Mouse (Mus musculus) midbrain, embryonic 14.5 days (tissue): ENCODE measurements around the gene Orai2. TPM values are rescaled to one million over a fixed set of nuclear protein-coding genes. Genes with fewer than 3 reads are reported as not detected.
"Not testable (repeated sequence)": the region's sequence is repeated elsewhere in the genome, so short reads cannot be mapped to it uniquely, and the experiment has no call there.

ENCODE experiments used
- ATAC-seq: fragments of 200-750 bp; cut with Nextera tagmentation; 2 replicates; pipeline ENCODE4 v1.8.0; 2017; ENCODE audit warnings: moderate number of reproducible peaks, moderate library complexity; ENCODE audit not compliant: low FRiP score, low TSS enrichment
- DNase-seq: peaks from one replicate; pipeline ENCODE4 v3.0.0-alpha.2; 2015
- H3K27ac ChIP-seq: fragments of 300-500 bp; sonication (generic); replicated peaks from 2 replicates; pipeline ENCODE4 v1.5.1; 2014; ENCODE audit warnings: mild to moderate bottlenecking, low read depth, low read length, moderate library complexity
- H3K27me3 ChIP-seq: fragments of 300-500 bp; sonication (generic); 2 replicates; pipeline ENCODE4 v1.6.1; 2014; ENCODE audit warnings: low read length, control low read depth, mixed read lengths; ENCODE audit not compliant: control insufficient read depth, insufficient read depth
- H3K36me3 ChIP-seq: fragments of 300-500 bp; sonication (generic); 2 replicates; pipeline ENCODE4 v1.6.1; 2014; ENCODE audit warnings: low read length, control low read depth; ENCODE audit not compliant: control insufficient read depth, insufficient read depth
- H3K4me1 ChIP-seq: fragments of 300-500 bp; sonication (generic); 2 replicates; pipeline ENCODE4 v1.6.1; 2014; ENCODE audit warnings: mild to moderate bottlenecking, antibody characterized with exemption, low read length, control low read depth; ENCODE audit not compliant: control insufficient read depth, insufficient read depth
- H3K4me2 ChIP-seq: fragments of 300-500 bp; sonication (generic); 2 replicates; pipeline ENCODE4 v1.6.1; 2014; ENCODE audit warnings: mild to moderate bottlenecking, low read length, moderate library complexity
- H3K4me3 ChIP-seq: fragments of 300-500 bp; sonication (generic); replicated peaks from 2 replicates; pipeline ENCODE4 v1.5.1; 2014; ENCODE audit warnings: low read depth, low read length
- H3K9ac ChIP-seq: fragments of 300-500 bp; sonication (generic); replicated peaks from 2 replicates; pipeline ENCODE4 v1.6.1; 2014; ENCODE audit warnings: mild to moderate bottlenecking, low read length, moderate library complexity
- H3K9me3 ChIP-seq: fragments of 300-500 bp; sonication (generic); 2 replicates; pipeline ENCODE4 v1.6.1; 2016; ENCODE audit warnings: low read length, control low read depth, mixed read lengths; ENCODE audit not compliant: control insufficient read depth
- WGBS: fragments of 180-500 bp; shearing (Covaris S2); extraction: QIAGEN DNeasy Blood & Tissue Kit; methylation state at CpG from one replicate; pipeline ENCODE4 v1.1.7; 2014; 5-methylcytosine and 5-hydroxymethylcytosine counted together
- polyA plus RNA-seq: library from polyadenylated mRNA; unstranded; fragments of >200 nt; fragmentation: Nextera tagmentation; extraction: Ambion mirVana; gene quantifications from 2 replicates; pipeline ENCODE4 v1.2.1, GENCODE M21; 2014

The Orai2 gene
- polyA plus RNA-seq, 1 experiment from 2014 or later, result 38.2 TPM

DNA sequence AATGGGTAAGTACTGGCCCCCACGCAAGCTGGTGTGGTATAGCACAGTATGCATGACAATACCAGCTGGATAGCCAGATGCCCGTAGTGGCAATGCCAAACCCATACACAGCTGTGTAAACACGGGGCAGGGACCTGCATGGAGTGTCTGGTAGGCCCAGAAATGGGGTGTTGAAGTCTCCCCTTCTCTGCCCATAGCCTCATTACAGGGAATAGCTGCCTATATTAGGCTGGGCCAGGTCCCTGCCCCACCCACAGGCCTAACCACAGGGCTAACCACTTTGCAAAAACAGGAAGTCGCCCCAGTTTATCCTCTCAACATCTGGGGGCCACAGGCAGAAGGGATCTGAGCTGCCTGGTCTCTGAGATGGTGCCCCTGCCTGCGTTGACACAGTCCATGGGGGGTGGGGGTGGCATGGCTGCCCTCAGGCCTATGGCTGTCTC, 21.4 kb downstream of the Orai2 start:
- H3K4me3 ChIP-seq, H3K27me3 ChIP-seq, H3K9me3 ChIP-seq, DNase-seq, H3K36me3 ChIP-seq, H3K27ac ChIP-seq, H3K9ac ChIP-seq, H3K4me1 ChIP-seq, H3K4me2 ChIP-seq, ATAC-seq: not testable (repeated sequence)
- WGBS, result 76% methylated on average over 5 of the region's 5 CpGs

DNA sequence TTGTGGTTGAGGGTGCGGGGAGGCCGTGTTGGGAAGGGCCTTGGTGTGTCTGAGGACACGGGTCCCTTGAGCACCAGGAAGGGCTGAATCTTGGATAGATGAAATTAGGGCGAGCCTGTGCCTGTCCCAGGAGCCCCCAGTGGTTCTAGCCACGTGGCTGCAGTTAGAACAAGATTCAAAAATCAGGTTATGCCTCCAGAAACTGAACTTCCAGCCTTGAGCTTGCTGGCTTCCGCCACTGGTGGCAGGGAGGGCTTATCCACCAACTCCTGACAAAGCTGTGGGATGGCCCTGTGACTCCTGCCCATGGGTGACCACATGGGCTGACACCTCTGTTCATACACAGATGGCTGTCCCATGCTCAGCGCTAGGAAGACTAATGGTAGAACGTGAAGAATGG, 22.8 kb downstream of the Orai2 start:
- ATAC-seq, result no peak
- no peak overlapping the region for H3K4me2 ChIP-seq
- WGBS, result 73% methylated on average over 8 of the region's 8 CpGs

DNA sequence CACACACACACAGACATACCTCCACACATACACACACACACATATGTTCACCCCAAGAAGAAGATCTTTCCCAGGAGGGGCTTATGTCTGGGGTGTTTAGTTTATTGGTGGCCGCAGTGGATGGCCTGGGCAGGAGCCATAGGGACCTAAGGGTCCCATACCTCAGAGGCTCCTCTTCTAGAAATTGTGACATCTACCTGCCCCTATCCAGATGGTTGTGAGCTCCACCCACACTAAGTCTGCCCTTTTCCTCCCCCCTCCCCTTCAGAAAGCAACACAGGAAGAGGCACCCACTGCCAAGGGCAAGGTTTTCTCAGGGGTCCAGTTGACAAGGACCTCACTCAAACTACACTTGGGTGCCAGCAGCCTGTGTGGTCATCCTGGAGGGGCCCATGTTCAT, 23.6 kb downstream of the Orai2 start:
- no peaks in the 10 kb centered on the region for H3K27me3 ChIP-seq
- DNase-seq (no peak), ATAC-seq (no peak)
- no peak overlapping the region for H3K4me2 ChIP-seq
- no peak overlapping the region for H3K9ac ChIP-seq
- 100% methylated on average over 1 of the region's 1 CpGs for WGBS
- no peaks in the 10 kb centered on the region for H3K9me3 ChIP-seq
- no peaks in the 10 kb centered on the region for H3K4me1 ChIP-seq
- H3K4me3 ChIP-seq, result no peak overlapping the region
- H3K36me3 ChIP-seq, result peaks cover 2% of the 10 kb centered on the region
- no peak overlapping the region for H3K27ac ChIP-seq

More for the DNA sequence above, 22.8 kb downstream of the Orai2 start:
- no peak for DNase-seq
- Histone ChIP-seq H3K4me3 (no peak overlapping the region), H3K4me1 (no peaks in the 10 kb centered on the region), H3K9ac (no peak overlapping the region), H3K9me3 (no peaks in the 10 kb centered on the region), H3K36me3 (no peaks in the 10 kb centered on the region), H3K27me3 (no peaks in the 10 kb centered on the region), H3K27ac (no peak overlapping the region)

DNA sequence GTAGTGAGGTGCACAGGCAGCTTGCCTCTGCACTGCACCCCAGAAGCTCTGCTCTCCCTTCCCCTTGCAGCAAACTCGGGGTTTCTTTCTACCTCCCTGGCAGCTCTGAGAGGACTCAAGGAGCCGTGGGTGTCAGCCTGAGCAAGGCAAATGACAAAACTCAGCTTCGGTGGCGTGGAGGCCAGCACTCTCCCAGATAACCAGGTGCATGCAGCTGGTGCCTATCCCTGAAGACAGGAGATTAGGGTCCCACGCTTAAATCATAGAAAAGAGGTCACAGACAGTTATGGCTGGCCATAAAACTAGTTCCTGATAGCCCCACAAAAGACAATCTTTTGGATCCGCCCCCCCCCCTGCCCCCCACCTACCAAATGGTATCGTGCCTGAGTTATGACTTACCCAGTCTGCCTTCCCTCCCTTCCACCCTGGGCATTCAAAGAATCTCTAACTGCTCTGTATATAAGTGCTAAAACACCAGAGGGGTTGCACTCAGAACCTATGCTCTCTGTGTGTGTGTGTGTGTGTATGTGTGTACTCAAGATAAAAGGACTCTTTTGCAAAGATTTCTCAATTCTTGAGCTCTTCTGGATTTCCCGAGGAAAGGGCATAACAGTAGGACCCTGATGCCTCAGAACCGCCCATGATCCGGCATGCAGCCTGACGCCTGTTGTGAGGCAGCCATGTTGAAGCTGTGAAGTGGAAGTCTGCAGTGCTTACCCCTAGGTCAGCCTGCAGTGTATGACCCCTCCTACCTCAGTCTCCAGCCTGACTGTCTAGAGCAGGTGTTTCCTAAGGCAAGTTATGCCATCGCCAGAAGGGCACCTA, 25.7 kb downstream of the Orai2 start:
- no peak overlapping the region for H3K4me2 ChIP-seq
- WGBS, result 80% methylated on average over 12 of the region's 12 CpGs
- no peak for DNase-seq
- peaks cover 23% of the 10 kb centered on the region for H3K36me3 ChIP-seq
- H3K9ac ChIP-seq, result no peak overlapping the region
- no peak overlapping the region for H3K27ac ChIP-seq
- no peaks in the 10 kb centered on the region for H3K4me1 ChIP-seq
- H3K4me3 ChIP-seq, result no peak overlapping the region
- H3K9me3 ChIP-seq, result no peaks in the 10 kb centered on the region
- ATAC-seq, result no peak
- no peaks in the 10 kb centered on the region for H3K27me3 ChIP-seq

DNA sequence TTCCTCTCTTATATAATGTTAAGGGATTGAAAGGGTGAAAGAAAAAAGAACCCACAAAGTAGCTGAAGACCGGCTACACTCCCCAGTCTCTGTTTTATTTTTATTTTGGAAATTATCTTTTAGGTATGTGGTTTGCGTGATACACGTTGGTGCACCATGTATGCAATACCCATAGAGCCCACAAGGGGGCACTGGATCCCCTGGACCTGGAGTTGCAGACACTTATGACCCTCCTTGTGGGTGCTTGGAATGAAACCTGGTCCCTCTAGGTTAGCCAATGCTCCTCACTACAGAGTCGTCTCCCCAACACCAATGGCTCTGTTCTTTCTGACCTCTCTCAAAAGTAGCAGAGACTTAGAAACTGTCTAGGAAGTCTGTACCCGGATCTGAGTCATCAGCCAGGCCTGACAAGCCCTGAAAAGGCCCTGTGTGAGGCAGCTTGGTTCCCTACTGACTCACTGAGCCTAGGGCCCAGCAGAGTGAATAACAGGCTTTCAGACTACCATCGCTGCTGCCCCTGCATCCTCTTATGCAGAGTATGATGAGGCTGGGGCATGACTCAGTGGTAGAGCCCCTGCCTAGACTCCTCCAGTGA, 27.3 kb downstream of the Orai2 start:
- Histone ChIP-seq H3K27me3 (no peaks in the 10 kb centered on the region), H3K4me1 (no peaks in the 10 kb centered on the region), H3K4me2 (no peak overlapping the region), H3K36me3 (peaks cover 36% of the 10 kb centered on the region), H3K9ac (no peak overlapping the region), H3K27ac (no peak overlapping the region), H3K9me3 (no peaks in the 10 kb centered on the region), H3K4me3 (no peak overlapping the region)
- ATAC-seq, result no peak
- WGBS, result 87% methylated on average over 6 of the region's 6 CpGs
- no peak for DNase-seq

GRCm38 (mm10) chr5:136142746-136143145, 27.8 kb downstream of the Orai2 start:
- Histone ChIP-seq H3K4me3 (no peak overlapping the region), H3K27ac (no peak overlapping the region), H3K9me3 (no peaks in the 10 kb centered on the region), H3K9ac (no peak overlapping the region), H3K27me3 (no peaks in the 10 kb centered on the region), H3K4me1 (no peaks in the 10 kb centered on the region), H3K4me2 (no peak overlapping the region), H3K36me3 (peaks cover 36% of the 10 kb centered on the region)
- no peak for DNase-seq
- 88% methylated on average over 5 of the region's 5 CpGs for WGBS
- ATAC-seq, result no peak

DNA sequence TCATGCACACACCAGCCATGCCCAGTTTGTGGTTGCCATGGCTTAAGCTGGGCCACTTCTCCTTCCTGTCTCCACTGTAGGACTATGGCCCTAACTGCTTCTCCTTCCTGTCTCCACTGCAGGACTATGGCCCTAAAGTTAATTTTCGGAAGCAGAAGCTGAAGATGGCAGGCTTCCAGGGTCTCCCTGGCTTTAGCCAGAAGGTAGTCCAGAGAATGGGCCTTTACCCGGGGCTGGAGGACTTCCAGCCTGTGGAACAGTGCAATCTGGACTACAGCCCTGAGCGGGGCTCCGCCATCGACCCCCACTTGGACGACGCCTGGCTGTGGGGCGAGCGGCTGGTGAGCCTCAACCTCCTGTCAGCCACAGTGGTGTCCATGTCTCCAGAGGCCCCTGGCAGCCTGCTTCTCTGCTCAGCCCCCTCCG, 30.4 kb downstream of the Orai2 start:
- Histone ChIP-seq H3K27me3 (no peaks in the 10 kb centered on the region), H3K4me2 (no peak overlapping the region), H3K27ac (no peak overlapping the region), H3K4me1 (peaks cover 10% of the 10 kb centered on the region), H3K9me3 (no peaks in the 10 kb centered on the region), H3K36me3 (peaks cover 36% of the 10 kb centered on the region), H3K4me3 (no peak overlapping the region), H3K9ac (no peak overlapping the region)
- DNase-seq (no peak), ATAC-seq (no peak)
- WGBS, result 95% methylated on average over 10 of the region's 10 CpGs

DNA sequence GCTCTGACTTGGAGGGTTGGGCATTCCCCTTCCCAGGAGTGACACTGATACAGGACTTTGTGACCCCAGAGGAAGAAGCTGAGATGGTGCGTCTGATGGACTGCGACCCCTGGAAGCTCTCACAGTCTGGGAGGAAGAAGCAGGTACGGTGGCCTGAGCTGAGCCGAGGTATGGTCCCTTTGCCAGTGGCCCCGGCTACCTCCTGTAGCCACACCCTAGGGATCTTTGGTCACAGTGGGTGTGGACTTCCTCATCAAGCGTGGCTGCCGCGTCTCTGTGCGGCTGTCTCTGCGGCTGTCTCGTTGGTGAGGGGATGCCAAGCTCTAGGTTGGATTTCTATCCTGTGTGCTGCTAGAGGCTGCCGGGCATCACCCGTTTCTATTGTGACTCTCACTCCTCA, 31.1 kb downstream of the Orai2 start:
- no peak overlapping the region for H3K27ac ChIP-seq
- H3K4me3 ChIP-seq, result no peak overlapping the region
- peaks cover 36% of the 10 kb centered on the region for H3K36me3 ChIP-seq
- DNase-seq, result no peak
- no peak for ATAC-seq
- no peaks in the 10 kb centered on the region for H3K27me3 ChIP-seq
- H3K4me2 ChIP-seq, result no peak overlapping the region
- H3K9ac ChIP-seq, result no peak overlapping the region
- peaks cover 13% of the 10 kb centered on the region for H3K4me1 ChIP-seq
- no peaks in the 10 kb centered on the region for H3K9me3 ChIP-seq
- 94% methylated on average over 13 of the region's 13 CpGs for WGBS
